Mouse (Mus musculus) testis, adult 2 months (tissue): ENCODE measurements at regions not wholly inside any gene's neighbourhood (a gene's known extent, or its start where the extent isn't known, plus 50 kb on each side); places are given as distances from the start of the nearest gene placed in this dataset.

Source experiments
- CTCF ChIP-seq: fragments of 200-500 bp; IDR thresholded peaks from 2 replicates; pipeline ENCODE4 v1.5.1; 2012; ENCODE audit warnings: low read depth, mild to moderate bottlenecking, inconsistent platforms, low read length, moderate library complexity; ENCODE audit not compliant: control insufficient read depth, insufficient read depth, insufficient replicate concordance
- POLR2A ChIP-seq: fragments of 200-500 bp; IDR thresholded peaks from 2 replicates; pipeline ENCODE4 v1.6.1; 2012; ENCODE audit warnings: low read depth, mild to moderate bottlenecking, inconsistent platforms, low read length, moderate library complexity; ENCODE audit not compliant: control insufficient read depth

GRCm38 (mm10) chr3:149084861-149085598 is 94.7 kb upstream of the Adgrl2 start:
- no peak for TF ChIP-seq CTCF
- no peak for TF ChIP-seq POLR2A
